Comparison of ENCODE assay signal across 10 mouse cellular contexts in genomic region chr15:38391860-38392259, GRCm38 (mm10).
A peak's percentile ranks its signal among the peaks of the same experiment; 100 is the strongest.
DNase-seq lines count a peak whose midpoint lies in the region; ATAC-seq and TF ChIP-seq lines count a peak whose summit lies in the region.
"Had no signal": no experiment of that assay in that cellular context is flagged by ENCODE, and none has a peak within 500 bp of the region (broad histone marks: within the 10 kb centered on the region; RNA-seq: fewer than 3 reads in every experiment).

No protein-coding gene starts in this region.

- 0 out of 2 replicates have a peak, but pooled peaks cover 3% of the 10 kb centered on the region for H3K4me1 ChIP-seq in lung, adult 2 months (ENCODE audit: control insufficient read depth, insufficient read depth, low read length)
- no peaks in the 10 kb centered on the region; the same call in 1 of the 2 replicates for H3K4me1 ChIP-seq in intestine, postnatal 0 days (replicated peaks; ENCODE audit: control insufficient read depth, insufficient read depth, low read length)
- peaks cover 12% of the 10 kb centered on the region for H3K4me1 ChIP-seq in stomach, embryonic 16.5 days (ENCODE audit: control insufficient read depth, insufficient read depth, low read length)
- H3K4me1 ChIP-seq in forebrain, embryonic 12.5 days, result no peaks in the 10 kb centered on the region
- H3K4me1 ChIP-seq: midbrain, embryonic 15.5 days had no signal

- no peak overlapping the region for H3K4me2 ChIP-seq in intestine, postnatal 0 days (replicated peaks; ENCODE audit: low read depth)
- H3K4me2 ChIP-seq in stomach, embryonic 16.5 days (ENCODE audit: low read depth, low read length), result no peak overlapping the region
- H3K4me2 ChIP-seq in forebrain, embryonic 12.5 days, result no peak overlapping the region
- H3K4me2 ChIP-seq: midbrain, embryonic 15.5 days had no signal

- no peak overlapping the region for H3K4me3 ChIP-seq in lung, adult 2 months (replicated peaks; ENCODE audit: extremely low read depth, low read depth, low read length)
- no peak overlapping the region for H3K4me3 ChIP-seq in intestine, postnatal 0 days (ENCODE audit: low read depth, low read length)
- H3K4me3 ChIP-seq in stomach, embryonic 16.5 days (replicated peaks; ENCODE audit: low read length), result no peak overlapping the region
- H3K4me3 ChIP-seq in forebrain, embryonic 12.5 days (replicated peaks), result no peak overlapping the region
- H3K4me3 ChIP-seq: midbrain, embryonic 15.5 days had no signal

- no peaks in the 10 kb centered on the region for H3K27me3 ChIP-seq in intestine, postnatal 0 days (replicated peaks; ENCODE audit: control insufficient read depth, insufficient read depth, low read length)
- H3K27me3 ChIP-seq in stomach, embryonic 16.5 days (ENCODE audit: control insufficient read depth, insufficient read depth, low read length), result no peaks in the 10 kb centered on the region
- H3K27me3 ChIP-seq in forebrain, embryonic 12.5 days, result no peaks in the 10 kb centered on the region
- H3K27me3 ChIP-seq: midbrain, embryonic 15.5 days had no signal

- peak overlapping the region; percentile 94 for H3K27ac ChIP-seq in intestine, postnatal 0 days (ENCODE audit: low read depth, low read length)
- H3K27ac ChIP-seq in stomach, embryonic 16.5 days (ENCODE audit: low read length), result peak overlapping the region; percentile 86
- H3K27ac ChIP-seq in forebrain, embryonic 12.5 days, result no peak overlapping the region
- H3K27ac ChIP-seq: midbrain, embryonic 15.5 days had no signal

- no peak for TF ChIP-seq POLR2A in lung, adult 2 months (IDR thresholded peaks at IDR 0.05; ENCODE audit: borderline replicate concordance, extremely low read depth, low read depth, low read length)

- peak; percentile 62 for DNase-seq in adrenal gland, adult 2 months
- DNase-seq in adrenal gland, postnatal 4 days (ENCODE audit: low spot score in 2 of 2), result no peak
- DNase-seq in lung, adult 18-20 months, result peak; percentile 24 to 41
- DNase-seq in lung, adult 2 months, result no peak
- DNase-seq: cerebellum, adult 11 months had no signal

- ATAC-seq in intestine, postnatal 0 days, result peak; percentile 83
- peak; percentile 38; the same call in 1 of the 2 replicates for ATAC-seq in stomach, embryonic 16.5 days (ENCODE audit: insufficient read depth, low FRiP score)
- no peak for ATAC-seq in forebrain, embryonic 12.5 days (ENCODE audit: low FRiP score)
- ATAC-seq in megakaryocyte-erythroid progenitor cell, adult 5-6 weeks (replicated peaks; ENCODE audit: low FRiP score, low TSS enrichment, poor library complexity, severe bottlenecking), result no peak
- ATAC-seq: midbrain, embryonic 15.5 days had no signal

- H3K9ac ChIP-seq in intestine, postnatal 0 days (ENCODE audit: low read depth, low read length), result peak overlapping the region; percentile 3; the same call in 1 of the 2 replicates
- H3K9ac ChIP-seq in stomach, embryonic 16.5 days (ENCODE audit: low read length), result 0 out of 2 replicates have a peak overlapping the region, but pooled peaks have one; percentile 9
- H3K9ac ChIP-seq in forebrain, embryonic 12.5 days, result no peak overlapping the region
- H3K9ac ChIP-seq: midbrain, embryonic 15.5 days had no signal

- no peaks in the 10 kb centered on the region for H3K9me3 ChIP-seq in intestine, postnatal 0 days (ENCODE audit: control insufficient read depth)
- H3K9me3 ChIP-seq in stomach, embryonic 16.5 days (replicated peaks; ENCODE audit: control insufficient read depth, low read length), result no peaks in the 10 kb centered on the region
- no peaks in the 10 kb centered on the region for H3K9me3 ChIP-seq in forebrain, embryonic 12.5 days
- H3K9me3 ChIP-seq: midbrain, embryonic 15.5 days had no signal

- H3K36me3 ChIP-seq in intestine, postnatal 0 days (ENCODE audit: control insufficient read depth, insufficient read depth), result no peaks in the 10 kb centered on the region
- no peaks in the 10 kb centered on the region for H3K36me3 ChIP-seq in stomach, embryonic 16.5 days (ENCODE audit: control insufficient read depth, insufficient read depth, low read length)
- H3K36me3 ChIP-seq in forebrain, embryonic 12.5 days (replicated peaks), result no peaks in the 10 kb centered on the region
- H3K36me3 ChIP-seq: midbrain, embryonic 15.5 days had no signal

- no peak for TF ChIP-seq CTCF in lung, adult 2 months (IDR thresholded peaks at IDR 0.05; ENCODE audit: insufficient read depth, low read length)
- no peak for TF ChIP-seq CTCF in intestine, postnatal 0 days (IDR thresholded peaks at IDR 0.05; ENCODE audit: low read depth)

- WGBS in lung, adult 2 months, result 29% methylated on average over 4 of the region's 4 CpGs
- 15% methylated on average over 4 of the region's 4 CpGs for WGBS in intestine, postnatal 0 days
- WGBS in stomach, embryonic 16.5 days, result 27% methylated on average over 4 of the region's 4 CpGs
- whole genome bisulfite sequencing in forebrain, embryonic 12.5 days, result 25% methylated on average over 2 of the region's 4 CpGs

Comparison
In these comparisons a context has a peak if more than half of its experiments do, and no peak if none do; other contexts are left out.
1. DNase-seq: peak in adrenal gland, adult 2 months (single experiment) and lung, adult 18-20 months (2 of 2); none in adrenal gland, postnatal 4 days (0 of 2) and lung, adult 2 months (single experiment).
2. ATAC-seq: peak in intestine, postnatal 0 days (single experiment) and stomach, embryonic 16.5 days (single experiment); none in forebrain, embryonic 12.5 days (single experiment) and megakaryocyte-erythroid progenitor cell, adult 5-6 weeks (single experiment).